Mouse (Mus musculus) heart, postnatal 4 days (tissue): ENCODE results near the gene March1. TPM values are rescaled to one million over a fixed set of nuclear protein-coding genes. Genes with fewer than 3 reads are reported as not detected.
"Not testable (repeated sequence)": the region's sequence is repeated elsewhere in the genome, so short reads cannot be mapped to it uniquely, and the experiment has no call there.

Experiments used
- DNase-seq: peaks from one replicate; pipeline ENCODE4 v3.0.0; 2021
- total RNA-seq, 2 experiments: library from RNA; stranded (reverse); gene quantifications; 2 replicates each; pipeline ENCODE4 v1.2.3; 2021

March1 gene
- total RNA-seq, 2 experiments from 2014 or later = 0.50 to 0.52 TPM

GRCm38 (mm10) chr8:66323045-66323807 lies 705.5 kb downstream of the March1 start:
- DNase-seq = peak; percentile 18

- no peak for DNase-seq
Measured at GRCm38 (mm10) chr8:66326396-66326795, 708.7 kb downstream of the March1 start.

- no peak for DNase-seq
Measured at GRCm38 (mm10) chr8:66332206-66332605, 714.5 kb downstream of the March1 start.

- no peak for DNase-seq
Measured at GRCm38 (mm10) chr8:66334265-66334664, 716.6 kb downstream of the March1 start.

GRCm38 (mm10) chr8:66339551-66339950 lies 721.9 kb downstream of the March1 start:
- DNase-seq = no peak

GRCm38 (mm10) chr8:66342928-66343327 lies 725.2 kb downstream of the March1 start:
- DNase-seq = no peak

- DNase-seq = no peak
Measured at GRCm38 (mm10) chr8:66362882-66363801, 745.4 kb downstream of the March1 start.

- DNase-seq = no peak
Measured at GRCm38 (mm10) chr8:66383694-66384373, 766.1 kb downstream of the March1 start.

- no peak for DNase-seq
Measured at GRCm38 (mm10) chr8:66386008-66386407, 768.3 kb downstream of the March1 start.

- no peak for DNase-seq
Measured at GRCm38 (mm10) chr8:66388693-66389092, 771.0 kb downstream of the March1 start.

- DNase-seq = no peak
Measured at GRCm38 (mm10) chr8:66391554-66391953, 773.9 kb downstream of the March1 start.

GRCm38 (mm10) chr8:66392900-66393299 lies 775.2 kb downstream of the March1 start:
- no peak for DNase-seq

GRCm38 (mm10) chr8:66394148-66394547 lies 776.4 kb downstream of the March1 start:
- no peak for DNase-seq

GRCm38 (mm10) chr8:66397811-66398210 lies 780.1 kb downstream of the March1 start:
- no peak for DNase-seq

- DNase-seq = no peak
Measured at GRCm38 (mm10) chr8:66400050-66400449, 782.4 kb downstream of the March1 start.

GRCm38 (mm10) chr8:66404711-66405414 lies 787.2 kb downstream of the March1 start:
- no peak for DNase-seq

- not testable (repeated sequence) for DNase-seq
Measured at GRCm38 (mm10) chr8:66405796-66406195, 788.1 kb downstream of the March1 start.

- DNase-seq = no peak
Measured at GRCm38 (mm10) chr8:66406596-66407361, 789.1 kb downstream of the March1 start.

- no peak for DNase-seq
Measured at GRCm38 (mm10) chr8:66410080-66410615, 792.4 kb downstream of the March1 start.

- DNase-seq = no peak
Measured at GRCm38 (mm10) chr8:66413101-66413500, 795.4 kb downstream of the March1 start.

- no peak for DNase-seq
Measured at GRCm38 (mm10) chr8:66415234-66415633, 797.5 kb downstream of the March1 start.
